Mouse (Mus musculus) c-Kit-negative CD71-positive TER-119-positive erythroid progenitor cells, embryonic 14.5 days (primary cell): Measurements from ENCODE around the gene Rapgef3.

Experiments used
- DNase-seq: peaks from one replicate; pipeline ENCODE4 v3.0.0-alpha.2; 2013; ENCODE audit warnings: low read depth, low spot score

Rapgef3 gene

GRCm38 (mm10) chr15:97746278-97746677, 21.5 kb downstream of the Rapgef3 start:
- no peak for DNase-seq

- no peak for DNase-seq
These were observed 22.4 kb downstream of the Rapgef3 start for GRCm38 (mm10) chr15:97745331-97745730.

DNA sequence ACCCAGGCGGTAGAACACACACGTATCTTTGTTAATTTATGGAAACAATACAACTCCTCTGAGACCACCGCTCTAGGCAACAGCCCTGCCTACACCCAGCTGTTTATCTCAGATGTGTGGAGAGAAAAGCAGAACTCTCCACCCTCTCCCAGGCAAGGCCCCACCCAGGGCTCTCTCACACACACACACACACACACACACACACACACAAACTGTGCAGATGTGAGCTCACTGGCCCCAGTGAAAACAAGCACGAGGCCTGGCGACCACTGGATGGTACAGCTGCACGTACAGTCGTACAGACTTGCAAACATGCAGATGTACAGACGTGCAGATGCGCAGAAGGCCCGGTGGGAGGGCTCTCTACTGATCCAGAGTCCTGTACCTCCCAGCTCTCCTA, 22.8 kb downstream of the Rapgef3 start:
- DNase-seq: no peak

DNA sequence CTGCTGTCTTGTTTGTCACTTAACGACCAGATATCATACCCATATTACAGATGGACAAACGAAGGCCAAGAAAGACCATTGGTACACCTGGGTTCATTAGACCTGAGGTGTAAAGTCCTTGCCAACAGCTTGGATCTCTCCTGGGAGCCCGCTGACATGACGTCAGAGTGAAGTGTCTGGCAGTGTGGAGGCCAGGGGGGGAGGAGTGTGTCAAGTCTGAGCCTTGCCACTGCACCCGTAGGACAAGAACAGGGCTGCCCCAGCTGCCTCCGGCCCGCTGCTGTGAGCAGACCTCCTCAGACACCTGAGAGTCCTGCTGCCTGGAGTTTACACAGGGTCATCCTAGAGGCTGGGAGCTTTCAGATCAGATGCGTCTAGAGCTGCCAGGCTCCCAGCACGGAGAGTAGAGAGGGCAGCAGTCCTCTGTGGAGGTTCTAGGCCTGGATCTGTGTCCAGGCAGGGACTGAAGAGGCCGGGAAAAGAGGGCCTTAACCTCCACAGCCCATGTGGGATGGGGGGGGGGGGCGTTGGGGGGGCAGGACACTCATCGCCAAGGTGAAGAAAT, 23.7 kb downstream of the Rapgef3 start:
- no peak for DNase-seq

- DNase-seq: no peak
These were observed 24.6 kb downstream of the Rapgef3 start for GRCm38 (mm10) chr15:97743210-97743609.

GRCm38 (mm10) chr15:97742600-97742999, 25.2 kb downstream of the Rapgef3 start:
- DNase-seq: no peak

GRCm38 (mm10) chr15:97742074-97742473, 25.7 kb downstream of the Rapgef3 start:
- no peak for DNase-seq

- no peak for DNase-seq
These were observed 26.1 kb downstream of the Rapgef3 start for GRCm38 (mm10) chr15:97741662-97742061.

DNA sequence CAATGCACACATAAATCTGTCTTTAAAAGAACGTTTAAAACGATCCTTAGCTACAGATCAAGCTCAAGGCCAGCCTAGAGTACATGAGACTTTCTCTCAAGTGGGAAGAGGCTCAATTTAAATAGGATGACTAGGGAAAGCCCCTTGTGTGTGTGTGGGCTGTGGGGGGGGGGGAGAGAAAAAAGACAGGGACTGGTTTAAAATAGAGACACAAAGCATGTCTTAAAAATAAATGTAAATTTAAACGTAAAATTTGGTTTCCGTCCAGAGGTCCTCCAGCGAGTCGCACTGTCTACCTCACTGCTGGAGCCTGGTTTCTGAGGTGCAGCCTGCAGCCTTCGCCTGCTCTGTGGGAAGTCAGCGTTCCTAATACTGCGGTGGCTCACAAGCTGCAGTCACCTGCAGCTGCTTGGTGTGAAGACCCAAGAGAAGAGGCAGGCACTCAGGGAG, 27.5 kb downstream of the Rapgef3 start:
- DNase-seq: no peak

DNA sequence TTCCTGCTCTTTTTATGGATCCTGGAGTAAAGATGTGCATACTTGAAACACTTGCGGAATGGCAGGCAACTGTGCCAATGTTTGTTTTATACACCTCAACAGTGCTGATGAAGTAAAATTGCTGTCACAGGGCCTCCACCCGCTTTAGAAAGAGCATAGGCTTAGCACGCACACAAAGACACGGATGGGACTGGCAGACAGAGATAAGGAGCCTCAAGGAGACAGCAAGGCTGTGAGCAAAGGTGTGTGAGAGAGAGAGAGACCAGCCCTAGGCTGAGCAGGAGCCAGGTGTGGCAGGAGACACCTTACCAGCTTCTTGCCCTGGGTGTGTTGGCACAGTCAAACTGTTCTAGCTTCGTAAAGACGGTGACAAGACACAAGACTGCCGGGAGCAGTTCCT, 28.8 kb downstream of the Rapgef3 start:
- DNase-seq: no peak

DNA sequence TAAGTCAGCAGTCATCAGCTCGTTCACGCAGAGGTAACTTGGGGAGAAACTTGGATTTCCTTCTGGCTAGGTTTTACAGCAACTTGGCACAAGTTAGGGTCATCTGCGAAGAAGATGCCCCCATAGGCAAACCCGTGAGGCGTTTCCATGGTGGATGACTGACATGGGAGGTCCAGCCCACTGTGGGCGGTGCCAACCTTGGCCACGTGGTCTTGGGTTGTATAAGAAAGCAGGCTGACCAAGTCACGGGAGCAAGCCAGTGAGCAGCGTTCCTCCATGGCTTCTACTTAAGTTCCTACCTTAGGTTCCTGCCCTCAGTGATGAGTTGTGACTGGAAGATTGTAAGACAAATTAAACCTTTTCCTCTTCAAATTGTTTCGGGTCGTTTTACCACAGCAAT, 35.8 kb downstream of the Rapgef3 start:
- DNase-seq: no peak

GRCm38 (mm10) chr15:97731111-97731510, 36.7 kb downstream of the Rapgef3 start, which contains the start of gene Endou:
TSS of gene Endou (minus strand) at chr15:97731339.
- no peak for DNase-seq

GRCm38 (mm10) chr15:97730365-97730764, 37.4 kb downstream of the Rapgef3 start:
- no peak for DNase-seq

DNA sequence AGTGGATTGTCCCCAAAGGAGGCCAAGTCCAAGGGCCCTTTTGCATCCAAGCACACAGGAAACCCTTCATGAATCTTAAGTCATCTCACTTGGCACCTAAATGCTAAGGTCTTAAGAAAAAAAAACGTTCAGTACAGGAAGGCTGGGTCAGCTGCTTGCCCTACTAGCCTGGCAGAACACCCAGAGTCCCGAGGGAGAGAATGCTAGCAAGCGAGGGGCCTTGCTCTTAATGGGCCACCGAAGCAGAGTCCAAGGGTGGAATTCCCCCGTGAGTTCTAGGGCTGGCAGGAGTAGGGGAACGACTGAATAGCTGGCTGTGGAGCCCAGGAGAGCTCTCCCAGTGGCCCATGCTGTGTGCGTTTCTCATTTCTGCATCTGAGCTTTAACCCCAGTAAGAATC, 39.0 kb downstream of the Rapgef3 start:
- DNase-seq: no peak

DNA sequence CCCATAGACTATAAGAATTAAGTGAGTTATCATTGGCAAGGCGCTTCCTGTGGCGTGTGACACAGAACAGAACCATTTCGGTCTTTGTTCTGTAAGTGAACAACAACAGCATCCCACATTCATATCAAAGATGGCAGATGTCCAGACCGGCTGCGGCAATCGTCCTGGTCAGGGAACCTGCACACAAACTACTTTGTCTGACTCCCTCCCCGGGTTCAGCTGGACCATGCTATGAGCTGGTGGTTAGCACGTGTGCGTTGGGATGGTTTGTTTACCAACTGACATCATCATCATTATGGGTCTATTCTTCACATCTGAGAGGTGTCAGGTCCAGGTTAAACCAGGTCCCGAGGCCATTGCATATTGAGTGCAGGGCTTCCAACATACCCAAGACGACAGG, 39.4 kb downstream of the Rapgef3 start:
- no peak for DNase-seq

GRCm38 (mm10) chr15:97727520-97727919, 40.3 kb downstream of the Rapgef3 start:
- no peak for DNase-seq

DNA sequence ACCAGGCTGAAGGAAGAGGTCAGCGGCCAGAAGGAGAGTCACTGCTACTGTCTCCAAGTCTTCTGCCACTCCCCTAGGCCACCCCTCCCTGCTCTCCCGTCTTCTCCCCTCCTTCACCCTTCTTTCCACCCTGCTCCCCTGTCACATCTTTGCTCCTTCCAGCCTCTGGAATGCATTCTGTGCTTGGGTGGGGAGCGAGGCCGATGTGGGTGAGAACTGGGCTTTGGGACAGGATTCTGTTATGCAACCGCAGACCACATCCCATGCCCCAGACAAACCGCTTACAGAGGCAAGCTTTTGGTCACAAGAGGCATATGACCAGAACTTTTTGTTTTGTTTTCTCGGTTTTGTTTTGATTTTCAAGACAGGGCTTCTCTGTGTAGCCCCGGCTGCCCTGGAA, 40.7 kb downstream of the Rapgef3 start:
- no peak for DNase-seq

DNA sequence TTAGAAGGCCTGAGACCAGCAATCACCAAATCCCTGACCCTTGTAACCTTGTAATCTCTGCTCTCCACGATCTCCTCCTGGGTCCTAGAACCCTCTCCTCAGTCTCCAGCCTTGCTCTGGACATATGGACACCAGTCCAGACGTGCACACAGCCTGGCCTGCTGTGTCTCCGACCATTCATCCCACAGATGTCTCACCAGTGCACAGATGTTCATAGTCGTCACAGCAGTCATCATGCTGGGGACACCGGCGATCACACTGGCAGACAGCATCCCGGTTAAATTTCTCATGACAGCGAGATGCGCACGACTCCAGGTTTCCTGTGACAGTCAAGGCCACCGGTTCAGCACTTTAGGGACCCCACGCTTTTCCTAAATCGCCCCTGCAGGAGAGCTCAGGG, 41.5 kb downstream of the Rapgef3 start:
- no peak for DNase-seq

DNA sequence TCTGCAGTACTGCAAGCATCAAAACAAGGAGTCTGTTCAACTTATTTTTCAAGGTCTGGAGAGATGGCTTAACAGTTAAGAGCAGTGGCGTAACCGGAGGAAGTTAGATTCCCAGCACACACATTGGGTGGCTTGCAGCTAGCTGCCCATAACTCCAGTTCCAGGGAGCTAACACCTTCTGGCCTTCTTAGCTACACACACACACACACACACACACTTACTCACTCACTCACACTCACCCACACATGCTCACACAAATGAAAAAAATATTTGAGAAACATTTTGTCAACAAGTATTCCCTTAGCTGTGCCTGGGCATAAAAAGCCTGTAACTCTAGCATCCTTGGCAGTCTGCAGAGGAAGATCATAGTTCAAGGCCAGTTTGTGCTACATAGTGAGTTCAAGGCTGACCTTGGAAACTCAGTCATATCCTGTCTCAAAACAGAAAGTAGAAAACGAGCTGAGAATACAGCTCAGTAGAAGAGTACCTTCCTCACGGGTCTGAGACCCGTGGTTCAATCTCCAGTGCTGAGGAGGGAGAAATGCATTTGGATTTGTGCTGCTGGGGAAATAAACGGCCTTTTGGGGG, 42.5 kb downstream of the Rapgef3 start:
- no peak for DNase-seq

GRCm38 (mm10) chr15:97724346-97725197, 43.2 kb downstream of the Rapgef3 start:
- no peak for DNase-seq

DNA sequence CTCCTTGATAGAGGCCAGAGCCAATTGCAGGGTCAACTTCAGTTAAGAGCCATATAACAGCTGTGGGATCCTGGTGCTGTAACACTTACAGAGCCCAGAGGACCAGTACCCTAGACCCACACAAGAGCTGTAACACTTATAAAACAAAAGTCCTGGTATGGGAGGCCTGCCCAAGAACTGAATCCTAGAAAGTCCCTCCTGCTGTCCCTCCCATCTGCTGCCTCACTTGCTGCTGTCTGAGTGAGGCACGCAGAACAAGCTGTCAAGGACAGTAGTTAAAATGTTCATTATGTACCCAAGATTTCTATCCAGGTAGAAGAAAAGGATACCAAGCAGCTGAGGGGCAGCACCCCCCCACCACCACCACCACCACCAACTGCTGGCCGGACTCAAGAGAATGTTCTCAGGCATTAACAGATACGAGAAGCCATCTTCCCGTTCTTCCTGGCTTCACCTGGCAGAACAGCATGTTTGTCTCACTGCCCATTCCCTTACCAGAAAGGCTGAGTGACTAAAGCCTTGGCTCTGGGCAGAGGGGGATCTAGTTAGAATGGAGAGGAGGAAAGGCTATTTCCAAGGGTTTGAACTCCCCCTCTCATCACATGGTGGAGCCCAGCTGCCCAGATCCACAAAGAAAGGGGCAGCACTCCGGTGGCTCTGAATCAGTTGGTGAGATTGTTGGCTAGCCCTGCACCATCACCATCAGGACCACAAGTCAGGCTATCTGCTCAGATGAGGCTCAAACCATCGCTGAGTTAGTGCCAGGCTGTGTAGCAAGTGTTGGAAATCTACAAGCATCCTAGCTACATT, 44.0 kb downstream of the Rapgef3 start:
- no peak for DNase-seq
